Comparison of ENCODE assay signal across 18 mouse cellular contexts in the genomic region with DNA sequence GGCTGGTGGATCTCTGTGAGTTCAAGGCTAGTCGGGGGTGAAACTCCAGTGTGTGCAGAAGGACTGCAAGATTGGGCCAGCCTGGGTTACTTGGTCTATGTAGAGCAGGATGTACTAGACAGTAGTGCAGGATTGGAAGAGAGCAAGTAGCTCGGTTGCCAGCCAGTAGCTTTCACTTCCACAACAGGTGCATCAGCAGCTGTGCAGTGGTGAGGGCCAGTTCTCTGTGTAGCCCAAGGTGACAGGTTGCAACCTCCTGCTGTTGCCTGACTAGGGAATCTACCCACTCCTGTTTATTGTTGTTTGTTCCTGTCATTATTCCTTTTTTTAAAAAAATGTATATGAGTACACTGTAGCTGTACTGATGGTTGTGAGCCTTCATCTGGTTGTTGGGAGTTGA.
"Had no signal": no experiment of that assay in that cellular context is flagged by ENCODE, and none has a peak within 500 bp of the region (broad histone marks: within the 10 kb centered on the region; RNA-seq: fewer than 3 reads in every experiment).

No protein-coding gene starts in this region.

- H3K9me3 ChIP-seq: lung, embryonic 15.5 days; neural tube, embryonic 13.5 days; stomach, embryonic 15.5 days had no signal

- H3K4me3 ChIP-seq: left cerebral cortex, adult 2 months; lung, embryonic 15.5 days; neural tube, embryonic 13.5 days; stomach, embryonic 15.5 days had no signal

- H3K9ac ChIP-seq: lung, embryonic 15.5 days; neural tube, embryonic 13.5 days; stomach, embryonic 15.5 days had no signal

- H3K4me2 ChIP-seq: lung, embryonic 15.5 days; midbrain, embryonic 11.5 days; neural tube, embryonic 13.5 days; stomach, embryonic 15.5 days had no signal

- H3K27me3 ChIP-seq: lung, embryonic 15.5 days; neural tube, embryonic 13.5 days; stomach, embryonic 15.5 days had no signal

- H3K27ac ChIP-seq: left cerebral cortex, adult 2 months; lung, embryonic 15.5 days; neural tube, embryonic 13.5 days; stomach, embryonic 15.5 days had no signal

- DNase-seq: kidney, adult 2 months; kidney, postnatal 10 days; kidney, postnatal 36 days; layer of hippocampus, postnatal 36 days; lung, adult 18-20 months; lung, postnatal 10 days; lung, postnatal 36 days; midbrain, embryonic 14.5 days; retina, postnatal 1 day; right cerebral cortex, postnatal 25 days; spleen, adult 18-20 months; thymus, postnatal 25 days had no signal

- ATAC-seq: intestine, embryonic 16.5 days had no signal
